Mouse (Mus musculus) G1E (cell line): Measurements from ENCODE around the gene Odf3b. TPM values are rescaled to one million over a fixed set of nuclear protein-coding genes. Genes with fewer than 3 reads are reported as not detected.

Source experiments
- ATAC-seq: 2 replicates; pipeline ENCODE4 v1.8.0; 2016; ENCODE audit warnings: mild to moderate bottlenecking; ENCODE audit not compliant: insufficient number of reproducible peaks, poor library complexity, low FRiP score, severe bottlenecking; ENCODE audit errors: extremely low read depth
- DNase-seq: peaks from one replicate; pipeline ENCODE4 v3.0.0; 2012; ENCODE audit warnings: low spot score
- H3K27me3 ChIP-seq: 2 replicates; pipeline ENCODE4 v1.6.1; 2012; ENCODE audit warnings: mild to moderate bottlenecking, low read length, inconsistent platforms; ENCODE audit not compliant: insufficient read depth
- H3K36me3 ChIP-seq: replicated peaks from 2 replicates; pipeline ENCODE3; 2012; ENCODE audit warnings: mild to moderate bottlenecking, inconsistent platforms
- H3K4me1 ChIP-seq: 2 replicates; pipeline ENCODE4 v1.6.1; 2012; ENCODE audit warnings: low read depth, low read length, inconsistent platforms, mixed read lengths; ENCODE audit not compliant: insufficient read depth
- H3K4me3 ChIP-seq: 2 replicates; pipeline ENCODE4 v1.5.1; 2012; ENCODE audit warnings: low read depth, mild to moderate bottlenecking, inconsistent platforms, low read length, moderate library complexity, mixed read lengths
- H3K9me3 ChIP-seq: replicated peaks from 2 replicates; pipeline ENCODE4 v1.6.1; 2012; ENCODE audit warnings: inconsistent platforms
- CTCF ChIP-seq: IDR thresholded peaks from 2 replicates; pipeline ENCODE4 v1.5.1; 2012; ENCODE audit warnings: low read depth, low read length, inconsistent platforms, mixed read lengths
- GATA1 ChIP-seq: IDR thresholded peaks from 2 replicates; pipeline ENCODE4 v1.6.1; 2012; ENCODE audit warnings: borderline replicate concordance, low read length, inconsistent platforms, mixed read lengths
- GATA2 ChIP-seq: IDR thresholded peaks from 2 replicates; pipeline ENCODE4 v1.6.1; 2012; ENCODE audit warnings: low read depth, low read length, inconsistent platforms, borderline replicate concordance
- POLR2AphosphoS5 ChIP-seq: IDR thresholded peaks from 2 replicates; pipeline ENCODE4 v1.6.1; 2012; ENCODE audit warnings: low read depth, low read length, inconsistent platforms; ENCODE audit not compliant: insufficient replicate concordance
- TAL1 ChIP-seq: conservative IDR thresholded peaks from 2 replicates; pipeline ENCODE4 v1.6.1; 2012; ENCODE audit warnings: low read depth, low read length, inconsistent platforms, mixed read lengths
- polyA plus RNA-seq: library from polyadenylated mRNA; stranded (reverse); fragments of >175 nt; gene quantifications from 2 replicates; pipeline ENCODE4 v1.2.3, GENCODE M21; 2012
- total RNA-seq, 2 experiments: library from RNA; stranded (forward) in 1 of 2; stranded (reverse) in 1 of 2; fragments of 200-1000 nt in 1 of 2; fragments of >200 nt in 1 of 2; fragmentation: Nextera tagmentation in 1 of 2; gene quantifications; 2 replicates each; pipeline ENCODE4 v1.2.3; 2014 to 2017

Odf3b gene
- total and polyA plus RNA-seq, 3 experiments, result not detected

DNA sequence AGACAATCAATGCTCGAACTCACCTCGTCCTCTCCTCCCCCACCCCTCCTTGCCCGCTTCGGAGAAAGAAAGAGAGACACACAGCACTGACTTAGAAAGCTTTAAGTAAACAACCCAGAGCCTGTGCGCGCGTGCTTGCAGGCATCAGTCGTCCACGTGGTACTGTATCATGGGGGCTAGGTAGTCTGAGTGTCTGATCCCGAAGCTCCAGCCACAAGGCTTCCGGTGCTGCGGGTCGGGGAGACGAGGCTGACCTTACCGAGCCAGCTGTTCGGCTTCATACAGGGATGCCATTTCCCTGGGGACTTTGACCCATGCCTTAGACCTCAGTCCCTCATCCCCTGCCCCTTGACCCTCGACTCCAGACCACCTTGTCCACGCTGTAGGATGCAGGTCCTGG lies 1.7 kb downstream of the Odf3b start:
- TF ChIP-seq GATA2 (no peak), TAL1 (no peak), GATA1 (no peak), POLR2AphosphoS5 (no peak), CTCF (no peak)
- DNase-seq (no peak), ATAC-seq (no peak)
- Histone ChIP-seq H3K4me3 (no peak overlapping the region), H3K9me3 (peaks cover 20% of the 10 kb centered on the region), H3K36me3 (peaks cover 19% of the 10 kb centered on the region), H3K4me1 (peaks cover 25% of the 10 kb centered on the region), H3K27me3 (peaks cover 8% of the 10 kb centered on the region; the same call in 1 of the 2 replicates)

DNA sequence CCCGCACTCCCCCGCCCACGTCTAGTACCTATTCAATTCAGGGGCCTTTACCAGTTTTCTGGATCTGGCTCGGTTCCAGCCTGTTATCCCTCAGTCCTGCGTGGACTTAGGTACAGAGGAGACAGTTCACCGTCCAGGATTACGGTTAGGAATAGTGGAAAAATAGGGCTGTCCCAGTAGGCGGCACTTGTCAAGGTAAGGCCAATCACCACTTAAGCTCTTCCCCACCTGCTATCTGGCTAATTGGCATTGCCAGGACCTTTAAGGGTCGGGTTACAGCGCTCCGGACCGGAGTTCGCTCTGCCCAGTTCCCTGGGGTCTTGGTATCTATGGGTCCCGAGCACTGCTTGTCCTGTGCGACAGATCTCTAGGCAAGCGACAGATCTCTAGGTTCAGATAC lies 2.1 kb downstream of the Odf3b start, which contains the start of gene Tymp:
Tymp (minus strand) TSS at position 83 of the 400 bp plus-strand sequence.
- Histone ChIP-seq H3K4me1 (peaks cover 29% of the 10 kb centered on the region), H3K27me3 (peaks cover 8% of the 10 kb centered on the region; the same call in 1 of the 2 replicates)

DNA sequence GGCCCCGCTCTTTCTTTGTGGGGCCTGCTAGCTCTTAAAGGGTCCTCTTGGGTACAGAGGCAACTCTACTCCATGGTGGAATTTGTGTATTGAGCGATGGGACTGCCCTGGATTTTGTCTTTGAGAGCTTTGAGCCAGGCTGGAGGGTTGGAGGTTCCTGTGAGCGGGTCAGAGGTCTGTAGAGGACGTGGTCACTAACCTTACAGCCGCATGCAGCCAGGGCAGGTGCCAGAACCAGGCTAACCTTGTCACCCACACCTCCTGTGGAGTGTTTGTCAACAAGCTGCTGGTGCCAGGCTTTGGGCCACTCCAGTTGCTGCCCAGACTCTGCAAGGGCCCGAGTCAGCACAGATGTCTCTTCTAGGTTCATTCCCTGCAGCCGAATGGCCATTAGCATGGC lies 3.0 kb downstream of the Odf3b start:
- TF ChIP-seq GATA1 (no peak), TAL1 (no peak), CTCF (no peak), GATA2 (no peak), POLR2AphosphoS5 (no peak)
- Histone ChIP-seq H3K9me3 (peaks cover 20% of the 10 kb centered on the region), H3K27me3 (peaks cover 8% of the 10 kb centered on the region; the same call in 1 of the 2 replicates), H3K4me1 (peaks cover 38% of the 10 kb centered on the region), H3K4me3 (no peak overlapping the region), H3K36me3 (peaks cover 32% of the 10 kb centered on the region)
- DNase-seq (no peak), ATAC-seq (no peak)

More for the DNA sequence above, 2.1 kb downstream of the Odf3b start, which contains the start of gene Tymp:
- ATAC-seq (no peak), DNase-seq (no peak)
- TF ChIP-seq GATA2, result no peak
- TF ChIP-seq POLR2AphosphoS5, result no peak
- no peak for TF ChIP-seq CTCF
- no peak for TF ChIP-seq TAL1
- TF ChIP-seq GATA1, result no peak
- Histone ChIP-seq H3K4me3 (no peak within 1 kb of the TSS), H3K36me3 (peaks cover 23% of the 10 kb centered on the region), H3K9me3 (peaks cover 20% of the 10 kb centered on the region)

- H3K4me1 ChIP-seq, result peaks cover 49% of the 10 kb centered on the region
- ATAC-seq (no peak), DNase-seq (no peak)
- H3K36me3 ChIP-seq, result peaks cover 43% of the 10 kb centered on the region
- peaks cover 8% of the 10 kb centered on the region; the same call in 1 of the 2 replicates for H3K27me3 ChIP-seq
- peak overlapping the region; percentile 86; the same call in 1 of the 2 replicates for H3K4me3 ChIP-seq
- peaks cover 20% of the 10 kb centered on the region for H3K9me3 ChIP-seq
- TF ChIP-seq CTCF (no peak), TAL1 (no peak), POLR2AphosphoS5 (no peak), GATA2 (no peak), GATA1 (no peak)
Measured at GRCm38 (mm10) chr15:89374801-89375534, 4.1 kb downstream of the Odf3b start.

GRCm38 (mm10) chr15:89374340-89374739 lies 4.7 kb downstream of the Odf3b start:
- Histone ChIP-seq H3K4me1 (peaks cover 55% of the 10 kb centered on the region), H3K27me3 (peaks cover 6% of the 10 kb centered on the region; the same call in 1 of the 2 replicates), H3K4me3 (peak overlapping the region; percentile 86), H3K36me3 (peaks cover 49% of the 10 kb centered on the region), H3K9me3 (peaks cover 20% of the 10 kb centered on the region)
- ATAC-seq (no peak), DNase-seq (no peak)
- TF ChIP-seq GATA2 (no peak), POLR2AphosphoS5 (no peak), GATA1 (no peak), CTCF (no peak), TAL1 (no peak)

DNA sequence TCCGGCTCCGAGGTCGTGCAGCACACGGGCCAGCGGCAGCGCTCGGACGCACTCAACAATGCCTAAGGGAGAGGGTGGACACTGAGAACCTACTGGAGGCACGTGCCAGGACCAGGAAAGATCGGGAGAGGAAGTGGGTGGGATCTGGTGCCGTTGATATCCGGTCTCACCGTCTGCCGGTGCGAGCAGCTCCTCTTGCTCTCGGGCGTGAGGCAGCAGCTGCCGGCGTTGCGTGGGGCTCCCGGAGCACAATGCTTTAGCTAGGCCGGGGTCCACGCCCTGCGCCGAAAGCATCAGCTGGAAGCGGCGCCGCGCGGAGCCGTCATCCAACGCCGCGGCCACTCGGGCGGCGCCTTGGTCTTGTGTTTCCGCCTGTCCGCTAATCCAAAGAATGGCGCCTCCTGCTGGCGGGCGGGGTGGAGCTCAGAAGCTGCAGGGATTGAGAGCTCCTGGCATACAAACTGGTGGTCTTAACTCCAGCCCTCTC lies 5.3 kb downstream of the Odf3b start, which contains the start of gene Sco2:
Sco2 (minus strand) TSS at position 85 of the 487 bp plus-strand sequence.
- Histone ChIP-seq H3K4me1 (peaks cover 57% of the 10 kb centered on the region), H3K36me3 (peaks cover 54% of the 10 kb centered on the region), H3K9me3 (peaks cover 16% of the 10 kb centered on the region), H3K27me3 (peaks cover 1% of the 10 kb centered on the region; the same call in 1 of the 2 replicates), H3K4me3 (peak within 1 kb of the TSS; percentile 86)
- TF ChIP-seq CTCF (peak; percentile 72; the same call in 1 of the 2 replicates), GATA1 (no peak), POLR2AphosphoS5 (0 out of 2 replicates have a peak, but pooled peaks have one; percentile 77)
- ATAC-seq (peak; percentile 65), DNase-seq (peak; percentile 86)
